Mouse (Mus musculus) adrenal gland, adult 2 months (tissue): ENCODE data around the gene Pcare. TPM values are rescaled to one million over a fixed set of nuclear protein-coding genes. Genes with fewer than 3 reads are reported as not detected.

Source experiments
- DNase-seq: peaks from one replicate; pipeline ENCODE4 v3.0.0; 2021
- polyA plus RNA-seq: library from polyadenylated mRNA; depleted of rRNA; stranded (reverse); fragments of >200 nt; gene quantifications from 2 replicates; pipeline ENCODE4 v1.2.3, GENCODE M21; 2012; rRNA removed
- total RNA-seq, 2 experiments: library from RNA; stranded (reverse); gene quantifications; 2 replicates each; pipeline ENCODE4 v1.2.3; 2021

Pcare gene
- total and polyA plus RNA-seq, 3 experiments = not detected

- no peak for DNase-seq
These were observed 22.0 kb downstream of the Pcare start for GRCm38 (mm10) chr17:71730655-71731054.

- DNase-seq = peak; percentile 70
These were observed 31.7 kb downstream of the Pcare start for GRCm38 (mm10) chr17:71721019-71721418.

DNA sequence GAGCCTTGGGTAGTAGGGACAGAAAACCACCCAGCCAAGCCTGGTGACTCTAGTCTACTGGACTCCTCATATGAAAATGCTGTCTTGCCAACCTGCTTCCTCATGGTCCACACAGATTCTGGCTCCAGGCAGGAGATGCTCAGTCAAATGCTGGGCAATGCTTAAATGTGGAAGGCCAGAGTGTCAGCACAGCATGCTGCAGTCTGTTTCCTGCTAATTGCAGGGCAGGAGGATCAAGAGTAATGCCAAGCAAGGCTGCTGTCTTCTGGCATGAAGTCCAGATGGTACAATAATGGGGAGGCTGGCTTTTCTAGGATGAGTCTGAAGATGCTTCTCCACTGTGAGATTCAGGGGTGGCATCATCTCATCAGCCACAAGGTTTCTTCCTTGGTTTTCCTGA is 32.3 kb downstream of the Pcare start:
- no peak for DNase-seq

- no peak for DNase-seq
These were observed 34.6 kb downstream of the Pcare start for GRCm38 (mm10) chr17:71717881-71718625.

- DNase-seq = no peak
These were observed 37.7 kb downstream of the Pcare start for GRCm38 (mm10) chr17:71715034-71715433.

GRCm38 (mm10) chr17:71712279-71712678 is 40.4 kb downstream of the Pcare start:
- no peak for DNase-seq

GRCm38 (mm10) chr17:71707715-71708114 is 45.0 kb downstream of the Pcare start:
- no peak for DNase-seq

- no peak for DNase-seq
These were observed 46.9 kb downstream of the Pcare start for GRCm38 (mm10) chr17:71705550-71706480.

- DNase-seq = no peak
These were observed 47.6 kb downstream of the Pcare start for GRCm38 (mm10) chr17:71705113-71705512.

DNA sequence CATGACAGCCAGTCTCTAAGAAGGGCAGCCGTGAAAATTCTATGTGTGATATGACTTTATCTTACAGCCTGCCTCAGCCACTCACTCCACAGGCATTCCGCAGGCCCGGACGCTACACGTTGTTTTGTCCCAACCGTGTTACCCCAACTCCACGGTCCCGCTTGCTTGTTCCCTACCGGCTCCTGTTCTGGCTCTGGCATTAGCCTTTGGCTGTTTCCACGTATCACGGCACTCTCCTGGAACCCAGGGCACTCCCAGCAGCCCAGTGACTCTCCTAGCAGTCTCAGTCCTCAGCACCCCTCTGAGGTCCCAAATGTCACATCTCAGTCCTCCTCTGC is 54.1 kb downstream of the Pcare start:
- DNase-seq = no peak

- DNase-seq = peak; percentile 43
These were observed 54.6 kb downstream of the Pcare start for GRCm38 (mm10) chr17:71697896-71698618.

DNA sequence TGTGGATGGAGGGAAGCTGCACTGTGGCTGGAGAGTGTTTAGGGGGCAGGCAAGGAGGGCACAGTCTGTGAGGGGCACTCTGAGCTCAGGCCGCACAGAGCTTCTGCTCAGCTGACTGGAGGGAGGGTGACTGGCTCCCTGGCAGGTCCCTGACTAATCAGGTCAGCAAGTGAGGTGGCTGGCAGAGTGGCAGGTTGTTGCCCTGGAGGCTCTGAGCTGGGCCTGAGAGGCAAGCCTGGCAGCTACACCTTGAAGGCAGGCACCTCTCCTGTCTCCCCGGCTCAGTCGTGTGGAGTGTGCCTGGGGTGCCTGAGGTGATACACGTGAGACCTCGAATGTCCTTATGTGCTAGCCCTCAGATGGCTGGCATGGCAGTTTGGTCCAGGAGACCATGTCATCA is 56.3 kb downstream of the Pcare start:
- no peak for DNase-seq

- no peak for DNase-seq
These were observed 56.9 kb downstream of the Pcare start for GRCm38 (mm10) chr17:71695716-71696315.

DNA sequence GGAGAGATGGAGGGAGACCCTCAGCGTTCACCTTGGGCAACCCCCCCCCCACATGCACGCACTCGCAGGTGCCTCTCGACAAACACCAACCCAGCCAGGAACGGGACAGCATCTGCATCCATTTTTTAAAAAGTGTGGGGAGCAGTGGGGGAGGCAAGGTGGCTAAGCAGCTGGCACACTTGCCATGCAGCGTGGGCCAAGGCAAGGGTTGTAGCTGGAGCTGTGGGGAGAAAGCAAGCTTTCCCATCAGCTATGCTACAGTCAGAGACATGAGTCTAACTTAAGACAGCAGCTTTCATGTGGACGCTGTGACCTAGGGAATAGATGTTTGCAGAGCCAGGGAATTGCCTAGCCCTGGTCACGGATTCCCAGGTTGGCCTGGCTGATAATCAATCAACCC is 57.5 kb downstream of the Pcare start:
- no peak for DNase-seq

DNA sequence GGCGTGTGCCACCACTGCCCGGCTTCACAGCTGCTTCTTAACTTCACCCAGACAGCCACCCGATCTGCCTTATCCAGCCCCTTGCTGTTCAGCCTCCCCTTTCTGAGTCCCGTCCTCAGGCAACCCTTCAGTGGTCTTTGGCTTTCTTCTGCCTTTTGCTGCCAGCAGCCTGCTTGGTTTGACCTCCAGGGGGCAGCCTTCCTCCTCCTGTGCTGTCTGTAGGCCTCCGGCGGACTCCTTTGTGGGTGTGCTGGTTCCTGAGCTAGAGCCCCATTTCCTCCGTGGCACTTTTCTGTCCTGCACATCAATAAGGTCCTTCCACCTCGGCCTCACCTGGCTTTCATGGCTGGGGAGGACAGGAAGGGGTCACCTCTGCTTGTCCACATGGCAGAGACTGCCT is 58.9 kb downstream of the Pcare start:
- DNase-seq = no peak

Other genes with a start within 250 kb of the Pcare start
- gene Ndc80, start 226.0 kb downstream of the Pcare start, total RNA-seq = 1 to 10 TPM; 1.1 to 1.6 TPM
- not detected in 2 replicates for gene Ndc80, start 226.0 kb downstream of the Pcare start, polyA plus RNA-seq
- gene Spdya, start 200.8 kb downstream of the Pcare start, total RNA-seq = under 1 TPM; 0.40 to 0.69 TPM
- gene Spdya, start 200.8 kb downstream of the Pcare start, polyA plus RNA-seq = not detected in 2 replicates
- 10 to 100 TPM; 39.7 to 86.2 TPM for gene Wdr43, start 137.0 kb downstream of the Pcare start, total RNA-seq
- gene Wdr43, start 137.0 kb downstream of the Pcare start, polyA plus RNA-seq = 2.7 and 3.7 TPM in 2 replicates
- gene Togaram2, start 79.6 kb downstream of the Pcare start, total RNA-seq = under 1 TPM in 1 of 2 experiments, not detected in 1; 0.07 TPM
- 0.08 TPM in 1 of 2 replicates, not detected in the other for gene Togaram2, start 79.6 kb downstream of the Pcare start, polyA plus RNA-seq
- 10 to 100 TPM; 14.1 to 28.6 TPM for gene Clip4, start 15.6 kb upstream of the Pcare start, total RNA-seq
- 3.0 and 3.7 TPM in 2 replicates for gene Clip4, start 15.6 kb upstream of the Pcare start, polyA plus RNA-seq